Mouse (Mus musculus) layer of hippocampus, adult 11-12 months (tissue): ENCODE measurements around the gene Mfsd2a.

Source experiments
- DNase-seq: peaks from one replicate; pipeline ENCODE4 v3.0.0; 2022; ENCODE audit warnings: low spot score

Gene Mfsd2a

GRCm38 (mm10) chr4:122933857-122934256 is 27.1 kb downstream of the Mfsd2a start:
- DNase-seq = no peak

- no peak for DNase-seq
Measured at GRCm38 (mm10) chr4:122933051-122933591, 27.9 kb downstream of the Mfsd2a start.

- no peak for DNase-seq
Measured at GRCm38 (mm10) chr4:122932239-122932978, 28.6 kb downstream of the Mfsd2a start.

- no peak for DNase-seq
Measured at GRCm38 (mm10) chr4:122930939-122931590, 29.9 kb downstream of the Mfsd2a start.

- no peak for DNase-seq
Measured at GRCm38 (mm10) chr4:122923392-122924344, 37.3 kb downstream of the Mfsd2a start.

GRCm38 (mm10) chr4:122922841-122923240 is 38.1 kb downstream of the Mfsd2a start:
- no peak for DNase-seq

GRCm38 (mm10) chr4:122915985-122916384 is 45.0 kb downstream of the Mfsd2a start:
- DNase-seq = no peak

- no peak for DNase-seq
Measured at GRCm38 (mm10) chr4:122914186-122914585, 46.8 kb downstream of the Mfsd2a start.

GRCm38 (mm10) chr4:122912613-122913012 is 48.4 kb downstream of the Mfsd2a start:
- DNase-seq = no peak

GRCm38 (mm10) chr4:122910577-122910976 is 50.4 kb downstream of the Mfsd2a start:
- DNase-seq = no peak

GRCm38 (mm10) chr4:122909572-122910189 is 51.3 kb downstream of the Mfsd2a start:
- peak; percentile 74 for DNase-seq

GRCm38 (mm10) chr4:122905359-122905758 is 55.6 kb downstream of the Mfsd2a start:
- no peak for DNase-seq

GRCm38 (mm10) chr4:122903709-122904108 is 57.3 kb downstream of the Mfsd2a start:
- no peak for DNase-seq

GRCm38 (mm10) chr4:122902156-122902555 is 58.8 kb downstream of the Mfsd2a start:
- peak; percentile 50 for DNase-seq

GRCm38 (mm10) chr4:122898313-122898712 is 62.7 kb downstream of the Mfsd2a start:
- DNase-seq = peak; percentile 84

GRCm38 (mm10) chr4:122897750-122898149 is 63.2 kb downstream of the Mfsd2a start:
- DNase-seq = no peak
